Mouse (Mus musculus): ENCODE results near the gene H2-T22. TPM values are rescaled to one million over a fixed set of nuclear protein-coding genes. Genes with fewer than 3 reads are reported as not detected.
"Not testable (repeated sequence)": the region's sequence is repeated elsewhere in the genome, so short reads cannot be mapped to it uniquely, and the experiment has no call there.

The H2-T22 gene
- polyA plus RNA-seq, 1 experiment from 2014 or later = 19.3 TPM

DNA sequence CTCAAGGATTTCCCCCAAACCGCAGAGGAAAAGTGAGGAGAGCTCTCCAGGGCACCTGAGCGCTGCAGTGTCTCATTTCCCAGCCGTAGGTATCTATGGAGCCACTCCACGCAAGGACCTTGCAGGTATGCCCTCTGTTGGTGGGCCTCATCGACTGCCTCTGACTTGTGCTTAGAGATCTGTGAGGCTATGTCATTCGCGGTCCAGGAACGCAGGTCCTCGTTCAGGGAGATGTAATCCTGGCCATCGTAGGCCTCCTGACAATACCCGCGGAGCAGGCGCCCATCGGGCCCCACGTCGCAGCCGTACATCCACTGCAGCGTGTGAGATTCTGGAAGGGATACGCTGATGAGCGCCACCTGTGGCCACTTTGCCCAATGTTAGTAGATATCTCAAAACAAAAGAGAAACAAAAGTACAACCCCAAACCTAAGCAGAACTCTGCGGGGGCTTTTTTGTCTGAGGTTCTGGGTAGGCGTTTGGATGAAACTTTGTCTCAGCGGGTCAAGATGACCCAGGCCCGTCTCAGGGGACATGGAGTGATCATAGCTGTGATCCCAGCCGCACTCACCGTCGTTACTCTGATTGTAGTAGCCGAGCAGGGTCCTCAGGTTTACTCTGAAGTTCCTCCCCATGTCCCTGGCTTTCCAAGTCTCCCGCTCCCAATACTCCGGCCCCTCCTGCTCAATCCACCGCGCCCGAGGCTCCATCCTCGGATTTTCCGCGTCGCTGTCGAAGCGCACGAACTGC lies 10.8 kb downstream of the H2-T22 start:
- peak; percentile 57; the same call in 1 of the 2 replicates for ATAC-seq (ENCODE audit: insufficient number of reproducible peaks, insufficient read depth, low FRiP score, low read depth)
- peak overlapping the region; percentile 37 for H3K4me3 ChIP-seq (ENCODE audit: low read depth, low read length)
- not testable (repeated sequence) for H3K36me3 ChIP-seq (ENCODE audit: control insufficient read depth, insufficient read depth, low read length); H3K4me1 ChIP-seq (ENCODE audit: control insufficient read depth, insufficient read depth, low read length); H3K9ac ChIP-seq (replicated peaks; ENCODE audit: low read depth, low read length); H3K27me3 ChIP-seq (ENCODE audit: control insufficient read depth, insufficient read depth, low read length); H3K9me3 ChIP-seq (ENCODE audit: control insufficient read depth, low read depth, low read length); H3K27ac ChIP-seq (ENCODE audit: low read length)
- H3K4me2 ChIP-seq (replicated peaks; ENCODE audit: low read depth, low read length) = peak overlapping the region; percentile 70
- 1% methylated on average over 35 of the region's 40 CpGs for WGBS

DNA sequence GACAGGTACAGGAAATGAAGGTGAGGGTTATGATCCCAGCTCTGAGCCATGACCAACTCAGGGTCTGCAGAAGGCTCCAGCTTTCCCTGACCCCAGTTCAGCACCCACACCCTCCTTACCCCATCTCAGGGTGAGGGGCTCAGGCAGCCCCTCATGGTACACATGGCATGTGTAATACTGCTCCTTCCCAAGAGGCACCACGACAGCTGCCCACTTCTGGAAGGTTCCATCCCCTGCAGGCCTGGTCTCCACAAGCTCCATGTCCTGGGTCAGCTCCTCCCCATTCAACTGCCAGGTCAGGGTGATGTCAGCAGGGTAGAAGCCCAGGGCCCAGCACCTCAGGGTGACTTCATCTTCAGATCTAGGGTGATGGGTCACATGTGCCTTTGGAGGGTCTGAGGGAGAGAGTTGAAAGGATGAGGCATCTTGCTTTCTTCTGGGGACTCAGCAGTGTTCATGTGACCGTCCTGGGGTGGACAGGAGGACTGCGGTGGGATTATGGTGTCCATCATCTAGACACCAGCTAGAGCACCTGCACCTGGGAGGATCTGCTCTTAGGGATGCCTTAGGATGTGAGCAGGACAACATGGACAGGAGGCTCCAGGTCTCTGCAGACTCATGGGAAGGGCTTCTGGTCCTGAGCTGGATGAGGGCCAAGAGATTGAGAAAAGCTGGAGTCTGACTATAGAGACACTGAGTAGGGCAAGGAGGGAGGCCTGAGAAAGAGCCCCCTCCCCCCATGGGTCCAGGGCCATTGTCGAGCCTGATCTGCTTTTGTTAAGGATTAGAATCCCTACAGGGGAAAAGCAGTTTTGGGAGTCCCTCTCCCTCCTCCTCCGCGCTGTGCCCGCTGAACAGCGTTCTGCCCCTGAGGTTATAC lies 11.6 kb downstream of the H2-T22 start:
- not testable (repeated sequence) for H3K27ac ChIP-seq (ENCODE audit: low read length); H3K27me3 ChIP-seq (ENCODE audit: control insufficient read depth, insufficient read depth, low read length); H3K36me3 ChIP-seq (ENCODE audit: control insufficient read depth, insufficient read depth, low read length); H3K9ac ChIP-seq (replicated peaks; ENCODE audit: low read depth, low read length); ATAC-seq (ENCODE audit: insufficient number of reproducible peaks, insufficient read depth, low FRiP score, low read depth); H3K9me3 ChIP-seq (ENCODE audit: control insufficient read depth, low read depth, low read length); H3K4me1 ChIP-seq (ENCODE audit: control insufficient read depth, insufficient read depth, low read length)
- 50% methylated on average over 8 of the region's 8 CpGs for WGBS
- Histone ChIP-seq H3K4me3 (ENCODE audit: low read depth, low read length) (peak overlapping the region; percentile 37; the same call in 1 of the 2 replicates), H3K4me2 (replicated peaks; ENCODE audit: low read depth, low read length) (peak overlapping the region; percentile 70)

DNA sequence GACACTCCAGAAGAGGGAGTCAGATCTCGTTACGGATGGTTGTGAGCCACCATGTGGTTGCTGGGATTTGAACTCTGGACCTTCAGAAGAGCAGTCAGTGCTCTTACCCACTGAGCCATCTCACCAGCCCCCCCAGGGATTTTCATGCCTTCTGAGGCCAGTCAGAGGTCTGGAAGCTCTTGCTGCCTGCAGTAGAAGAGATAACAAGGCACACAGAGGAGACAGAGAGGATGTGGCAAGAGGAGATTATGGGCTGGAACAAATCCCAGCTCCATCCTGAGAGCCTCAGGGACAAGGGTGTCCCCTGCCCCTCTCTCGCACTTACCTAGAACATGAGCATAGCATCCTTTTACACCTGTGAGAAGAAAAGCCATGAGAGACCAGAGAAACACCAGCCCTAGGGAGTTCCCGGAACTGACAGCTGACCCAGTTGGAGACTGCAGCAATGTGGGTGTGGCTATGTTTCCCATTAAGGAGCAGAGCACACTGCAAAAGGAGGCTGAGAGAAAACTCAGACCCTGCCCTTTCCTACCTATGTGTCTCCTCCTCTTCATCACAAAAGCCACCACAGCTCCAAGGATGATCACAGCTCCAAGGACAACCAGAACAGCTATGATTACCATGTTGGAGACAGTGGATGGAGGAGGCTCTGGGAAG lies 12.4 kb downstream of the H2-T22 start:
- not testable (repeated sequence) for ATAC-seq (ENCODE audit: insufficient number of reproducible peaks, insufficient read depth, low FRiP score, low read depth)

DNA sequence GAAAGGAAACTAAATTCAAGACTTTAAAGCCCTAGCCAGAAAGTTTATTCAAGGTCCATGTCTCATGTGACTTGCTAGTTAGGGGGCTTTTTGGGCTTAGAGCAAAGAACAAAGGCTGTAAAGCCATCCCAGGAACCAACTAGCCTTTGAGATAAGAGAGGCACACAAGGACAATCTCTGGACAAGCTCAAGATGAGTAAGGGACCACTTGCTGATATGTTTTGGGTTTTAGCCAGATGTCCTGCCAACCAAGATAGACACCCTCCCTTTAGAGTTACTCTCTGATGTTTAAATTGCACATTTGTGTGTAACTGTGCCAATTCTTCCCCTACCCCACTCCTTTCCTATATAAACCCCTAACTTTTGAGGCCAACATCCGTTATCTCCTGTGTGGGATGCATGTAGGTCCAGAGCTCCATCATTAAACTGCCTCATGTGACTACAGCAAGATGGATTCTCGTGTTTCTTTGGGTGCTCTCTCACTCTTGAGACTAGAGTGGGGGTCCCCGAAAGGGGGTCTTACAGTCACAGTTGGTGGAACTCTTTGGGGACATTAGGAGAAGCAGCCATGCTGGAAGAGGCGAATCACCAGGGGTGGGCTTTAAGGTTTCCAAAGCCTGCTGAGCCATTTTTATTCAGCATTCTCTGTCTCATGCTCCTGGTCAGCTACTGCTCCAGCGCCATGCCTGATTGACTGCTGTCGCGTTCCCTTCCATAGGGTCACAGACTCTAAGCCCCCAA lies 13.5 kb downstream of the H2-T22 start:
- 86% methylated on average over 7 of the region's 7 CpGs for WGBS
- H3K27ac ChIP-seq (ENCODE audit: low read length) = no peak overlapping the region
- no peak overlapping the region for H3K4me3 ChIP-seq (ENCODE audit: low read depth, low read length)
- ATAC-seq (ENCODE audit: insufficient number of reproducible peaks, insufficient read depth, low FRiP score, low read depth) = no peak
- H3K36me3 ChIP-seq (ENCODE audit: control insufficient read depth, insufficient read depth, low read length) = no peaks in the 10 kb centered on the region
- no peak overlapping the region for H3K4me2 ChIP-seq (replicated peaks; ENCODE audit: low read depth, low read length)
- H3K4me1 ChIP-seq (ENCODE audit: control insufficient read depth, insufficient read depth, low read length) = peaks cover 6% of the 10 kb centered on the region; the same call in 1 of the 2 replicates
- H3K27me3 ChIP-seq (ENCODE audit: control insufficient read depth, insufficient read depth, low read length) = no peaks in the 10 kb centered on the region
- no peak overlapping the region for H3K9ac ChIP-seq (replicated peaks; ENCODE audit: low read depth, low read length)
- H3K9me3 ChIP-seq (ENCODE audit: control insufficient read depth, low read depth, low read length) = no peaks in the 10 kb centered on the region

More for the DNA sequence above, 12.4 kb downstream of the H2-T22 start:
- WGBS = 60% methylated on average over 2 of the region's 4 CpGs
- H3K27me3 ChIP-seq (ENCODE audit: control insufficient read depth, insufficient read depth, low read length); H3K27ac ChIP-seq (ENCODE audit: low read length); H3K4me2 ChIP-seq (replicated peaks; ENCODE audit: low read depth, low read length); H3K9ac ChIP-seq (replicated peaks; ENCODE audit: low read depth, low read length); H3K9me3 ChIP-seq (ENCODE audit: control insufficient read depth, low read depth, low read length); H3K4me3 ChIP-seq (ENCODE audit: low read depth, low read length); H3K36me3 ChIP-seq (ENCODE audit: control insufficient read depth, insufficient read depth, low read length); H3K4me1 ChIP-seq (ENCODE audit: control insufficient read depth, insufficient read depth, low read length): not testable (repeated sequence)

DNA sequence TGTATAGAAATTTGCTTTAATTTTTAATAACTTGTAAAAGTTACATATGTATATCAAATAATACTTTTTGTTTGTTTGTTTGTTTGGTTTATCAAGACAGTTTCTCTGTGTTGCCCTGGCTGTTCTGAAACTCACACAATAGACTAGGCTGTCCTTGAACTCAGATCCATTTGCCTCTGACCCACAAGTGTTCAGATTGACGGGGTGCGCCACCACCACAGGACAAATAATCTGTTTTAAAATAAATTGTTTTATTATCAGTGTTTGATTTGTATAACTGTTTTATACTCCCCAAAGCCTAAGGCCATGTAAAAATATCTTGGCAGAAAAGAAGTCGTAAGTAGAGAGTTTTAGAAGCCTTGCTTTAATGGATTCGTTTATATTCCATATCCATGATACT lies 14.9 kb downstream of the H2-T22 start:
- H3K9me3 ChIP-seq (ENCODE audit: control insufficient read depth, low read depth, low read length) = no peaks in the 10 kb centered on the region
- H3K27me3 ChIP-seq (ENCODE audit: control insufficient read depth, insufficient read depth, low read length) = no peaks in the 10 kb centered on the region
- H3K9ac ChIP-seq (replicated peaks; ENCODE audit: low read depth, low read length) = no peak overlapping the region
- no peak overlapping the region for H3K4me2 ChIP-seq (replicated peaks; ENCODE audit: low read depth, low read length)
- WGBS = 84% methylated on average over 4 of the region's 4 CpGs
- no peak overlapping the region for H3K4me3 ChIP-seq (ENCODE audit: low read depth, low read length)
- no peak for ATAC-seq (ENCODE audit: insufficient number of reproducible peaks, insufficient read depth, low FRiP score, low read depth)
- no peak overlapping the region for H3K27ac ChIP-seq (ENCODE audit: low read length)
- H3K4me1 ChIP-seq (ENCODE audit: control insufficient read depth, insufficient read depth, low read length) = peaks cover 6% of the 10 kb centered on the region; the same call in 1 of the 2 replicates
- no peaks in the 10 kb centered on the region for H3K36me3 ChIP-seq (ENCODE audit: control insufficient read depth, insufficient read depth, low read length)

DNA sequence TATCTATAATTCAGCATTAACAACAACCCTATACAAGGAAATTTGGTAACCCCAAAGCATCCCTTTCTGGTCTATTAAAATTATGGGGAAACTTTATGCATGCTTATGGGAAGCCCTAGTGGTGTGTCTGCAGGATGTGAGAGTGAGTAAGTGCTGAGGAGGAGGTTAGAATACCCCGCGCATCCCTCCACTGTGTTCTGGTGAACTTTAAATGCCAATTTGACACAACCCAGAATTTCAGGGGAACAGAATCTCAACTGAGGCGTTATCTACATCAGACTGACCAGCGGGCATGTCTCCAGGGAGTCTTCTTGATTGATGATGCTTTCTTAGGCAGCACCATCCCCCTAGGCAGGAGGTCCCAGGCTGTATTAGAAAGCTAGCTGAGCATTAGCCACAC lies 16.6 kb downstream of the H2-T22 start:
- Histone ChIP-seq H3K9ac (replicated peaks; ENCODE audit: low read depth, low read length) (no peak overlapping the region), H3K27ac (ENCODE audit: low read length) (no peak overlapping the region), H3K4me1 (ENCODE audit: control insufficient read depth, insufficient read depth, low read length) (peaks cover 6% of the 10 kb centered on the region; the same call in 1 of the 2 replicates), H3K9me3 (ENCODE audit: control insufficient read depth, low read depth, low read length) (no peaks in the 10 kb centered on the region), H3K27me3 (ENCODE audit: control insufficient read depth, insufficient read depth, low read length) (no peaks in the 10 kb centered on the region), H3K4me3 (ENCODE audit: low read depth, low read length) (no peak overlapping the region), H3K4me2 (replicated peaks; ENCODE audit: low read depth, low read length) (no peak overlapping the region), H3K36me3 (ENCODE audit: control insufficient read depth, insufficient read depth, low read length) (no peaks in the 10 kb centered on the region)
- ATAC-seq (ENCODE audit: insufficient number of reproducible peaks, insufficient read depth, low FRiP score, low read depth) = no peak
- 45% methylated on average over 4 of the region's 4 CpGs for WGBS

DNA sequence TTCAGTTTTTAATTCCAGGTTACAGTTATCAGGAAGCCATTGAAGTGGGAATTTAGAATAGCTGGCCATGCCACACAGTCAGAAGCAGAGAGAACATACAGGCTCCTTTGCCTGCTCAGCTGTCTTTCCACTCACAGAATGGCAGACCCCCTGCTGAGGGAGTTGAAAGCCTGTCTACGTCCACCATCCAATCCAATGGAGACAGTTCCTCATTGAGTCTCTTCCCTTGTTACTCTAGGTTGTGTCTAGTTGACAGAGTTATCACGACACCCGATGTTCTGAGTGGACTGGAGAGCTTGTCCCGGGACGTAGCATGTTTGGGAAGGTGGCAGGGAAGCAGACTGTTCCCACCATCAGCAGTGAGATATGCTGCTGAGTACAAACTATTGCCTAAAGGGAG lies 17.4 kb downstream of the H2-T22 start:
- no peak overlapping the region for H3K27ac ChIP-seq (ENCODE audit: low read length)
- H3K9me3 ChIP-seq (ENCODE audit: control insufficient read depth, low read depth, low read length) = no peaks in the 10 kb centered on the region
- no peak overlapping the region for H3K4me2 ChIP-seq (replicated peaks; ENCODE audit: low read depth, low read length)
- no peak overlapping the region for H3K4me3 ChIP-seq (ENCODE audit: low read depth, low read length)
- ATAC-seq (ENCODE audit: insufficient number of reproducible peaks, insufficient read depth, low FRiP score, low read depth) = no peak
- no peak overlapping the region for H3K9ac ChIP-seq (replicated peaks; ENCODE audit: low read depth, low read length)
- 62% methylated on average over 5 of the region's 5 CpGs for WGBS
- H3K36me3 ChIP-seq (ENCODE audit: control insufficient read depth, insufficient read depth, low read length) = no peaks in the 10 kb centered on the region
- peaks cover 6% of the 10 kb centered on the region; the same call in 1 of the 2 replicates for H3K4me1 ChIP-seq (ENCODE audit: control insufficient read depth, insufficient read depth, low read length)
- H3K27me3 ChIP-seq (ENCODE audit: control insufficient read depth, insufficient read depth, low read length) = no peaks in the 10 kb centered on the region

Measured in stomach, embryonic 14.5 days (tissue).